Mouse (Mus musculus) forebrain, postnatal 0 days (tissue): ENCODE results near the gene Rbbp6. TPM values are rescaled to one million over a fixed set of nuclear protein-coding genes. Genes with fewer than 3 reads are reported as not detected.
A peak's percentile ranks its signal among the peaks of the same experiment; 100 is the strongest.

Experiments
- ATAC-seq: fragments of 200-750 bp; cut with Nextera tagmentation; 2 replicates; pipeline ENCODE4 v1.8.0; 2017; ENCODE audit warnings: mild to moderate bottlenecking, moderate library complexity
- DNase-seq: peaks from one replicate; pipeline ENCODE4 v3.0.0-alpha.2; 2015
- H3K27ac ChIP-seq: fragments of 300-500 bp; sonication (generic); 2 replicates; pipeline ENCODE4 v1.5.1; 2014; ENCODE audit warnings: low read depth, mild to moderate bottlenecking, antibody characterized with exemption, low read length, moderate library complexity, mixed read lengths
- H3K27me3 ChIP-seq: fragments of 300-500 bp; sonication (generic); 2 replicates; pipeline ENCODE4 v1.6.1; 2014; ENCODE audit warnings: mild to moderate bottlenecking, low read length, mixed read lengths; ENCODE audit not compliant: insufficient read depth
- H3K36me3 ChIP-seq: fragments of 300-500 bp; sonication (generic); 2 replicates; pipeline ENCODE4 v1.6.1; 2014; ENCODE audit warnings: mild to moderate bottlenecking, moderate library complexity; ENCODE audit not compliant: insufficient read depth
- H3K4me1 ChIP-seq: fragments of 300-500 bp; sonication (generic); 2 replicates; pipeline ENCODE4 v1.6.1; 2014; ENCODE audit warnings: antibody characterized with exemption; ENCODE audit not compliant: insufficient read depth
- H3K4me2 ChIP-seq: fragments of 300-500 bp; sonication (generic); 2 replicates; pipeline ENCODE4 v1.6.1; 2014; ENCODE audit warnings: low read depth, mild to moderate bottlenecking, moderate library complexity
- H3K4me3 ChIP-seq: fragments of 300-500 bp; sonication (generic); 2 replicates; pipeline ENCODE4 v1.5.1; 2014; ENCODE audit warnings: low read depth, low read length, mixed read lengths
- H3K9ac ChIP-seq: fragments of 300-500 bp; sonication (generic); 2 replicates; pipeline ENCODE4 v1.6.1; 2014; ENCODE audit warnings: mild to moderate bottlenecking
- H3K9me3 ChIP-seq: fragments of 300-500 bp; sonication (generic); 2 replicates; pipeline ENCODE4 v1.6.1; 2016; ENCODE audit warnings: low read length
- CTCF ChIP-seq: sonication (generic); IDR thresholded peaks from 2 replicates; pipeline ENCODE4 v1.5.1; 2016; ENCODE audit warnings: antibody characterized with exemption, control low read depth, low read depth
- WGBS: fragments of 180-500 bp; shearing (Covaris S2); extraction: QIAGEN DNeasy Blood & Tissue Kit; methylation state at CpG from one replicate; pipeline ENCODE4 v1.1.7; 2014; 5-methylcytosine and 5-hydroxymethylcytosine counted together
- polyA plus RNA-seq: library from polyadenylated mRNA; unstranded; fragments of >200 nt; fragmentation: Nextera tagmentation; extraction: Ambion mirVana; gene quantifications from 2 replicates; pipeline ENCODE4 v1.2.1, GENCODE M21; 2015
- total RNA-seq: library from RNA; depleted of rRNA; stranded (reverse); fragments of >200 nt; gene quantifications from 2 replicates; pipeline ENCODE4 v1.2.3, GENCODE M21; 2014; rRNA removed

Gene Rbbp6
- total and polyA plus RNA-seq, 2 experiments from 2014 or later: 21.4 to 53.6 TPM

- DNase-seq: no peak
- no peaks in the 10 kb centered on the region for H3K9me3 ChIP-seq
- no peak overlapping the region for H3K27ac ChIP-seq
- no peaks in the 10 kb centered on the region for H3K27me3 ChIP-seq
- ATAC-seq: no peak
- no peaks in the 10 kb centered on the region for H3K4me1 ChIP-seq
- no peak overlapping the region for H3K4me3 ChIP-seq
- no peaks in the 10 kb centered on the region for H3K36me3 ChIP-seq
- H3K9ac ChIP-seq: no peak overlapping the region
- H3K4me2 ChIP-seq: no peak overlapping the region
- TF ChIP-seq CTCF: peak; percentile 59
These were observed 73.8 kb downstream of the Rbbp6 start for GRCm38 (mm10) chr7:123039302-123039701.

- ATAC-seq (no peak), DNase-seq (no peak)
- peak; percentile 26 for TF ChIP-seq CTCF
- H3K9me3 ChIP-seq: no peaks in the 10 kb centered on the region
- WGBS: 92% methylated on average over 3 of the region's 3 CpGs
- H3K27ac ChIP-seq: no peak overlapping the region
- H3K4me1 ChIP-seq: no peaks in the 10 kb centered on the region
- no peak overlapping the region for H3K4me3 ChIP-seq
- H3K4me2 ChIP-seq: no peak overlapping the region
- no peaks in the 10 kb centered on the region for H3K27me3 ChIP-seq
- H3K9ac ChIP-seq: no peak overlapping the region
- no peaks in the 10 kb centered on the region for H3K36me3 ChIP-seq
These were observed 79.7 kb downstream of the Rbbp6 start for GRCm38 (mm10) chr7:123045146-123045545.

GRCm38 (mm10) chr7:123046473-123047091 lies 81.1 kb downstream of the Rbbp6 start:
- H3K36me3 ChIP-seq: no peaks in the 10 kb centered on the region
- TF ChIP-seq CTCF: no peak
- ATAC-seq (no peak), DNase-seq (no peak)
- H3K4me3 ChIP-seq: no peak overlapping the region
- no peak overlapping the region for H3K27ac ChIP-seq
- H3K4me2 ChIP-seq: no peak overlapping the region
- H3K4me1 ChIP-seq: no peaks in the 10 kb centered on the region
- no peaks in the 10 kb centered on the region for H3K9me3 ChIP-seq
- 73% methylated on average over 13 of the region's 13 CpGs for WGBS
- H3K27me3 ChIP-seq: no peaks in the 10 kb centered on the region
- H3K9ac ChIP-seq: no peak overlapping the region

Other genes starting within 250 kb of the Rbbp6 start
- 38.4 and 48.0 TPM in 2 replicates for gene Tnrc6a, start 158.2 kb downstream of the Rbbp6 start, total RNA-seq
- gene Tnrc6a, start 158.2 kb downstream of the Rbbp6 start, polyA plus RNA-seq: 30.8 and 40.7 TPM in 2 replicates
- gene Slc5a11, start 249.1 kb downstream of the Rbbp6 start, total RNA-seq: 0.23 and 0.29 TPM in 2 replicates
- gene Slc5a11, start 249.1 kb downstream of the Rbbp6 start, polyA plus RNA-seq: 0.15 and 0.17 TPM in 2 replicates